Mouse (Mus musculus): ENCODE data around the gene Snrk.

Snrk gene

GRCm38 (mm10) chr9:122107701-122108375, 9.2 kb upstream of the Snrk start:
- DNase-seq (ENCODE audit: low spot score in 2 of 2): no peak

GRCm38 (mm10) chr9:122109553-122110225, 7.4 kb upstream of the Snrk start:
- DNase-seq (ENCODE audit: low spot score in 2 of 2): no peak

GRCm38 (mm10) chr9:122110508-122110907, 6.6 kb upstream of the Snrk start:
- DNase-seq (ENCODE audit: low spot score in 2 of 2): no peak

- no peak for DNase-seq (ENCODE audit: low spot score in 2 of 2)
Observed at GRCm38 (mm10) chr9:122110921-122111320, 6.1 kb upstream of the Snrk start.

GRCm38 (mm10) chr9:122115552-122115951, 1.5 kb upstream of the Snrk start:
- DNase-seq (ENCODE audit: low spot score in 2 of 2): no peak

GRCm38 (mm10) chr9:122116359-122116758, 707 bp upstream of the Snrk start:
- no peak for DNase-seq (ENCODE audit: low spot score in 2 of 2)

GRCm38 (mm10) chr9:122117692-122118529, 845 bp downstream of the Snrk start:
- DNase-seq (ENCODE audit: low spot score in 2 of 2): peak in 1 of 2 experiments; percentile 27

- no peak for DNase-seq (ENCODE audit: low spot score in 2 of 2)
Observed at GRCm38 (mm10) chr9:122120089-122120488, 3.0 kb downstream of the Snrk start.

GRCm38 (mm10) chr9:122122113-122122512, 5.0 kb downstream of the Snrk start:
- no peak for DNase-seq (ENCODE audit: low spot score in 2 of 2)

GRCm38 (mm10) chr9:122123181-122123580, 6.1 kb downstream of the Snrk start:
- no peak for DNase-seq (ENCODE audit: low spot score in 2 of 2)

GRCm38 (mm10) chr9:122125723-122126290, 8.7 kb downstream of the Snrk start:
- DNase-seq (ENCODE audit: low spot score in 2 of 2): no peak

- no peak for DNase-seq (ENCODE audit: low spot score in 2 of 2)
Observed at GRCm38 (mm10) chr9:122126790-122127189, 9.7 kb downstream of the Snrk start.

- DNase-seq (ENCODE audit: low spot score in 2 of 2): no peak
Observed at GRCm38 (mm10) chr9:122127271-122127785, 10.3 kb downstream of the Snrk start.

GRCm38 (mm10) chr9:122128686-122129085, 11.6 kb downstream of the Snrk start:
- DNase-seq (ENCODE audit: low spot score in 2 of 2): peak in 1 of 2 experiments; percentile 16

- DNase-seq (ENCODE audit: low spot score in 2 of 2): no peak
Observed at GRCm38 (mm10) chr9:122130666-122131065, 13.6 kb downstream of the Snrk start.

GRCm38 (mm10) chr9:122132145-122132544, 15.1 kb downstream of the Snrk start:
- DNase-seq (ENCODE audit: low spot score in 2 of 2): no peak

GRCm38 (mm10) chr9:122135095-122135884, 18.2 kb downstream of the Snrk start:
- DNase-seq (ENCODE audit: low spot score in 2 of 2): no peak

GRCm38 (mm10) chr9:122135885-122136170, 18.8 kb downstream of the Snrk start:
- no peak for DNase-seq (ENCODE audit: low spot score in 2 of 2)

GRCm38 (mm10) chr9:122137960-122138359, 20.9 kb downstream of the Snrk start:
- no peak for DNase-seq (ENCODE audit: low spot score in 2 of 2)

- DNase-seq (ENCODE audit: low spot score in 2 of 2): no peak
Observed at GRCm38 (mm10) chr9:122138371-122139029, 21.4 kb downstream of the Snrk start.

GRCm38 (mm10) chr9:122139236-122139635, 22.2 kb downstream of the Snrk start:
- DNase-seq (ENCODE audit: low spot score in 2 of 2): no peak

All from spleen, postnatal 14 days (tissue).